ENCODE assay signal across 8 mouse cellular contexts in the genomic region with DNA sequence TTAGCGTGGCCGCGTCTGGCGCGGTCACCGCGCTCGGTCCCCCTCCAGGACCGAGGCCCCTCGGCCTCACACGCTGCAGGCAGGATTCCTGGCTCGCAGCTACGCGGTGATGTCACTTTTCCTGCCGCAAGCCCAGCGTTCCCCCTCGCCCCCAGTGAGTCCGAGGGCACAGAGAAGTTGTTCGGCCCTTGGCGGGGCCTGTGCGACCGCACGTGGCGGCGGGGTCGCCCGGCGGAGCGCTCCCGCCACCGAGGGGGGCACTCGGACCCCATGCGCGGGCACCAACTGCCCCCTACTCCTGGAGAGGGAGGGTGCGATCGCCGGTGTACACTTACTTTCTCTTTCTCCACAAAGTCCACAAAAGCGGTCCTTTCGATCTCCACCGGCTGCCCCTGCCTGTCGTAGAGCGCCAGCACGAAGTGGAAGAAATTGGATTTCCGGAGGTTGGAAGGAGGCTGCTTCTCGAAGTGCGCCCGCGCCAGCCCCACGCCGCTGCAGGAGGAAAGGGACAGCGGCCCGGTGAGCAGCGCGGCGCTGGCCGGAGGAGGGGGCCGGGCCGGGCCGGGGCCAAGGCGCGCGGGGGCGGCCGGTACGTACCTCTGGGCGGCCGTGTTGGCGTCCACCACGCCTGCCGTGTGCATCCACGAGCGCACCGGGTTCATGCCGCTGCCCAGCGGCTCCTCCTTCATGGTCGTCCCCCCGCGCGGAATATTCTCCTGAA. TPM values are rescaled to one million over a fixed set of nuclear protein-coding genes. Genes with fewer than 3 reads are reported as not detected.
DNase-seq lines count a peak whose midpoint lies in the region; ATAC-seq and TF ChIP-seq lines count a peak whose summit lies in the region.

No protein-coding gene starts in this region.

- peaks cover 83% of the 10 kb centered on the region for H3K27me3 ChIP-seq in heart, embryonic 11.5 days (ENCODE audit: control insufficient read depth, insufficient read depth, low read length)
- H3K27me3 ChIP-seq in limb, embryonic 13.5 days, result peaks cover 53% of the 10 kb centered on the region

- peak overlapping the region; percentile 30 for H3K4me3 ChIP-seq in layer of hippocampus, adult 2 months
- peak overlapping the region; percentile 66 for H3K4me3 ChIP-seq in heart, embryonic 11.5 days (ENCODE audit: low read depth, low read length)
- peak overlapping the region; percentile 86 for H3K4me3 ChIP-seq in limb, embryonic 13.5 days

- no peaks in the 10 kb centered on the region for H3K9me3 ChIP-seq in heart, embryonic 11.5 days (replicated peaks; ENCODE audit: control insufficient read depth, low read length)
- no peaks in the 10 kb centered on the region for H3K9me3 ChIP-seq in limb, embryonic 13.5 days

- no peaks in the 10 kb centered on the region for H3K36me3 ChIP-seq in heart, embryonic 11.5 days (ENCODE audit: control insufficient read depth, insufficient read depth, low read length)
- peaks cover 9% of the 10 kb centered on the region for H3K36me3 ChIP-seq in limb, embryonic 13.5 days

- H3K4me1 ChIP-seq in heart, embryonic 11.5 days (ENCODE audit: control insufficient read depth, insufficient read depth, low read length), result peaks cover 26% of the 10 kb centered on the region
- H3K4me1 ChIP-seq in limb, embryonic 13.5 days, result peaks cover 53% of the 10 kb centered on the region

- DNase-seq in layer of hippocampus, adult 2 months (ENCODE audit: low spot score in 2 of 2), result no peak
- no peak for DNase-seq in layer of hippocampus, adult 9-11 months
- DNase-seq in adrenal gland, postnatal 25 days, result peak; percentile 31
- peak; percentile 44 for DNase-seq in retina, embryonic 14.5 days (ENCODE audit: low spot score)
- DNase-seq in frontal cortex, postnatal 10 days (ENCODE audit: low spot score in 2 of 2), result no peak
- no peak for DNase-seq in natural killer cell, adult 2 months (ENCODE audit: low spot score in 2 of 2)

- H3K9ac ChIP-seq in heart, embryonic 11.5 days (ENCODE audit: low read depth, low read length), result peak overlapping the region; percentile 60
- peak overlapping the region; percentile 99 for H3K9ac ChIP-seq in limb, embryonic 13.5 days

- ATAC-seq in heart, embryonic 11.5 days (replicated peaks; ENCODE audit: insufficient number of reproducible peaks, low FRiP score, low TSS enrichment), result 0 out of 2 replicates have a peak, but pooled peaks have one; percentile 17
- no peak for ATAC-seq in limb, embryonic 13.5 days (ENCODE audit: low FRiP score, low read depth)

- peak overlapping the region; percentile 99 for H3K4me2 ChIP-seq in heart, embryonic 11.5 days
- peak overlapping the region; percentile 91 for H3K4me2 ChIP-seq in limb, embryonic 13.5 days (replicated peaks)

- WGBS in heart, embryonic 11.5 days (ENCODE audit: insufficient replicate concordance), result under 1% methylated on average over 64 of the region's 79 CpGs
- under 1% methylated on average over 79 of the region's 79 CpGs for WGBS in limb, embryonic 13.5 days

- no peak overlapping the region for H3K27ac ChIP-seq in layer of hippocampus, adult 2 months
- 0 out of 2 replicates have a peak overlapping the region, but pooled peaks have one; percentile 22 for H3K27ac ChIP-seq in heart, embryonic 11.5 days (ENCODE audit: low read depth, low read length)
- peak overlapping the region; percentile 96 for H3K27ac ChIP-seq in limb, embryonic 13.5 days

- TF ChIP-seq CTCF in layer of hippocampus, adult 2 months (conservative IDR thresholded peaks at IDR 0.05), result no peak

RNA-seq across cellular contexts. Expression of a gene that starts 0.9 kb away (rescaled TPM):
- 1 to 10 TPM in 1 of 2 experiments, under 1 TPM in 1; 0.66 to 1.3 TPM for total RNA-seq in layer of hippocampus, adult 2 months (2021)
- 4.8 and 7.3 TPM in 2 replicates for total RNA-seq in adrenal gland, postnatal 25 days (2021)
- 0.90 and 1.6 TPM in 2 replicates for polyA plus RNA-seq in heart, embryonic 11.5 days (2014; fragmentation: Nextera tagmentation; extraction: Ambion mirVana)
- 13.4 and 16.9 TPM in 2 replicates for polyA plus RNA-seq in limb, embryonic 13.5 days (2015; fragmentation: Nextera tagmentation; extraction: Ambion mirVana)

Comparison
In these comparisons a context has a peak if more than half of its experiments do, and no peak if none do; other contexts are left out.
1. DNase-seq: peak in adrenal gland, postnatal 25 days (single experiment) and retina, embryonic 14.5 days (single experiment); none in layer of hippocampus, adult 2 months (0 of 2), layer of hippocampus, adult 9-11 months (single experiment), frontal cortex, postnatal 10 days (0 of 2) and natural killer cell, adult 2 months (0 of 2).
2. H3K4me3 ChIP-seq: peak in every context shown above with its lines; median percentile 86 in limb, embryonic 13.5 days; 66 in heart, embryonic 11.5 days; 30 in layer of hippocampus, adult 2 months.